Mouse (Mus musculus) liver, postnatal 0 days (tissue): ENCODE measurements around the gene Muc3.

Source experiments
- CTCF ChIP-seq: sonication (generic); IDR thresholded peaks from 2 replicates; pipeline ENCODE4 v1.5.1; 2016; ENCODE audit warnings: antibody characterized with exemption, low read depth
- EP300 ChIP-seq: IDR thresholded peaks from 2 replicates; pipeline ENCODE4 v1.6.1; 2016; ENCODE audit warnings: antibody characterized with exemption, low read depth, mild to moderate bottlenecking

DNA sequence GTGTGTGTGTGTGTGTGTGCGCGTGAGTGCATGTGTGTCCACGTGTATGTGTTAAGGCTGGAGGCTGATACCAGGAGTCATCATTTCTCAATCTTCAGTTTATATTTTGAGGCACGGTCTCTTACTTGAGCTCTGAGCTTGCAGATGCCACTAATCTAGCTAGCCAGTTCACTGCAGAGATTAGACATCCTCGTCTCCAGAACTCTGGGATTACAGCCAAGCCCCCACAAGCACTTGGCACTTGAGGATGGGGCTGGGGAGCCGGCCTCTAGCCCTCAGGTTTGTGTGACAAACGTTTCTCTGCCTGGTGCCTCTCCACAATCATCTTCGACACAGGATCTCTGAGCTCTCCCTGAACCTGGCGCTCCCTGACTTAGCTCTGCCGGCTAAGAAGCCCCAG, 58.3 kb downstream of the Muc3 start:
- TF ChIP-seq CTCF, result no peak
- no peak for TF ChIP-seq EP300
